Mouse (Mus musculus) spleen, adult 2 months (tissue): Measurements from ENCODE around the gene Nars2. TPM values are rescaled to one million over a fixed set of nuclear protein-coding genes. Genes with fewer than 3 reads are reported as not detected.

Source experiments
- DNase-seq, 2 experiments: peaks; one replicate each; pipeline versions ENCODE4 v3.0.0 to v3.0.0-alpha.2; 2012 to 2021; ENCODE audit warnings: low spot score in 2 of 2, low read depth in 1 of 2
- H3K27ac ChIP-seq: fragments of 200-500 bp; 2 replicates; pipeline ENCODE4 v1.5.1; 2012; ENCODE audit warnings: low read length, inconsistent platforms; ENCODE audit not compliant: insufficient read depth
- H3K27me3 ChIP-seq: fragments of 200-500 bp; 2 replicates; pipeline ENCODE4 v1.6.1; 2012; ENCODE audit warnings: mild to moderate bottlenecking, moderate library complexity, low read length, inconsistent platforms; ENCODE audit not compliant: control insufficient read depth, insufficient read depth
- H3K36me3 ChIP-seq: fragments of 200-500 bp; 2 replicates; pipeline ENCODE4 v1.6.1; 2012; ENCODE audit warnings: mild to moderate bottlenecking, low read length, inconsistent platforms; ENCODE audit not compliant: control insufficient read depth, insufficient read depth
- H3K4me1 ChIP-seq: fragments of 200-500 bp; 2 replicates; pipeline ENCODE4 v1.6.1; 2011; ENCODE audit warnings: inconsistent platforms; ENCODE audit not compliant: control insufficient read depth, insufficient read depth, insufficient read length
- H3K4me3 ChIP-seq: fragments of 200-500 bp; 2 replicates; pipeline ENCODE4 v1.5.1; 2011; ENCODE audit warnings: mild to moderate bottlenecking, inconsistent platforms; ENCODE audit not compliant: insufficient read depth, insufficient read length; ENCODE audit errors: extremely low read depth
- CTCF ChIP-seq: fragments of 200-500 bp; IDR thresholded peaks from 2 replicates; pipeline ENCODE4 v1.5.1; 2011; ENCODE audit warnings: mild to moderate bottlenecking, inconsistent platforms; ENCODE audit not compliant: insufficient read depth, insufficient read length, insufficient replicate concordance; ENCODE audit errors: extremely low read depth
- POLR2A ChIP-seq: fragments of 200-500 bp; IDR thresholded peaks from 2 replicates; pipeline ENCODE4 v1.6.1; 2011; ENCODE audit warnings: low read depth, low read length, inconsistent platforms
- WGBS: fragments of 180-500 bp; shearing (Covaris S2); methylation state at CpG from one replicate; pipeline ENCODE4 v1.1.7; 2018; 5-methylcytosine and 5-hydroxymethylcytosine counted together
- polyA plus RNA-seq: library from polyadenylated mRNA; depleted of rRNA; stranded (reverse); fragments of >200 nt; gene quantifications from 2 replicates; pipeline ENCODE4 v1.2.3, GENCODE M21; 2012

The Nars2 gene
- polyA plus RNA-seq, 1 experiment: 1.6 TPM

DNA sequence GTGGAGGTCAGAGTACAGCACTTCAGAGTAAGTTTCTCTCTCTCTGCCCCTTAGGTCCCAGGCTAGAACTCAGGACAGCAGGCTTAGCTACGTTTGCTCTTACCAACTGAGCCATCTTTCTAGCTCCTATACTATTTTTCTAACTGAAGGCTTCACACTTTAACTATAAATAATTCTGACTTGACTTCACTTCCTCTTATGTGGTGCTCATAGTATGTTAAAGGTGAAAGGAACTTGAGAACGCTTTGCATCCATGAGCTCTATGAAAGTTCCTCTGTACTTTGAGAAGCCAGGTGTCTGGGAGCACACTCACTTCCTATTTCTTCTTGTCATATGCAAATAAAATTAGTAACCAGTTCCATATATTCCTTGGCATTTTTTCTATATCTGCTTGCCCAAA lies 109.7 kb downstream of the Nars2 start:
- 54% methylated on average over 2 of the region's 2 CpGs for WGBS
- no peak for DNase-seq
- no peaks in the 10 kb centered on the region for H3K27me3 ChIP-seq
- H3K27ac ChIP-seq: no peak overlapping the region
- TF ChIP-seq POLR2A (no peak), CTCF (no peak)
- H3K36me3 ChIP-seq: no peaks in the 10 kb centered on the region
- no peak overlapping the region for H3K4me3 ChIP-seq
- H3K4me1 ChIP-seq: no peaks in the 10 kb centered on the region

DNA sequence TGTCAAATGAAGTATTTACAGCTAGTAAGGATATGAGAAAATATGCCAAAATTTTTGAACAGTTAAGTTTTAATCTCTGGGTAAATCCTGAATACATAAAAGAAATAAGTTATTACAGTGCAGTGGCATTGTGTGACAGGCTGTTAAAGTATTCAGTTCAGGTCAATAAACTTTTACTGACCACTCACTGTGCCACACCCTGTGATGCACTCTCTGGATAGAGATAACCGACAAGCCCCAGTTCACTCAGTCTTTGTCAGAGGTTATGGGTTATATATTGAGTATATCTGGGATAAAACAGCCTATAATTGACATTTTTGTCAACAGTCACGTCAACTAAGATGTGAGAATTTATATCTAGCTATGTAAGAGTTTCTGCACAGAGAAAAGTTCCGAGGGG lies 120.2 kb downstream of the Nars2 start:
- Histone ChIP-seq H3K36me3 (no peaks in the 10 kb centered on the region), H3K27me3 (no peaks in the 10 kb centered on the region), H3K4me3 (no peak overlapping the region), H3K27ac (no peak overlapping the region), H3K4me1 (peaks cover 2% of the 10 kb centered on the region; the same call in 1 of the 2 replicates)
- TF ChIP-seq CTCF: no peak
- no peak for TF ChIP-seq POLR2A
- DNase-seq: no peak
- 84% methylated on average over 3 of the region's 3 CpGs for WGBS

DNA sequence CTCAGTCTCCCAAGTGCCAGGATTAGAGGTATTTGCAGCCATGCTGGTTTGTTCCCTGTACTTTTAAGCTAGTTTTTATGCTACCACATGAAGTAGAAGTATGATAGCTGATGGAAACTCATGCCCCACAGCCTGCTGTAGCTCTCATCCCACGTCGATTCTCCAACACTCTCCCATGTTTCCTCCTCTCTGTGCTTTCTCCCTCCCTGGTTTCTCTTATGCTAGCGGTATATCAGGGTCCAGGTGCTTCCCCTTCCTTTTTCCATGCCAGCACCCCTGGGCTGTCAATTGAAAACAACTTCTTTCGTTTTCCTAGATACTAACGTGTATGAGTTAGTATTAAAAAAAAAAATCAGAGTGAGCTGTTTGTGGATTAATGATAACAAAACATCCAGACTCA lies 120.8 kb downstream of the Nars2 start:
- no peak overlapping the region for H3K4me3 ChIP-seq
- H3K4me1 ChIP-seq: peaks cover 2% of the 10 kb centered on the region; the same call in 1 of the 2 replicates
- TF ChIP-seq CTCF (no peak), POLR2A (no peak)
- H3K36me3 ChIP-seq: no peaks in the 10 kb centered on the region
- H3K27me3 ChIP-seq: no peaks in the 10 kb centered on the region
- DNase-seq: no peak
- no peak overlapping the region for H3K27ac ChIP-seq
- WGBS: 26% methylated on average over 5 of the region's 5 CpGs

DNA sequence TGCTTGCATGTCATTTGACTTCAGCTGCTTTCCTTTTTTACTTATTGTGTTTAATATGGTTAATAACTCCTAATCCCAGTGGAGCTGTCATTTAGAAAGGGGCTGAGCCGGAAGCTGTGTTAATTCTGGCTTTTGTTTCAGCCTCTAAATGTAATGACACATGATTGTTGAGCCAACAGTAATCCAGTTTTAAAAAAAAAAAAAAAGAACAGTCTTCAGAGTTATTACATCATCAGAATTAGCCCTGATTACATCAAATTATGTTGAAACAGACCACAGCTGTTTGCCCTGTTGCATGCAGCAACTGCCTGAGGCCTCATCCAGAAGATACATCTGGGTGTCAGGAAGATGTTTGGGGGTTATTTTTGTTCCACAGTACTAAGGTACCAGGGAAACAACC lies 123.7 kb downstream of the Nars2 start:
- TF ChIP-seq POLR2A: no peak
- no peak for TF ChIP-seq CTCF
- H3K36me3 ChIP-seq: no peaks in the 10 kb centered on the region
- no peaks in the 10 kb centered on the region; the same call in 1 of the 2 replicates for H3K4me1 ChIP-seq
- H3K27ac ChIP-seq: no peak overlapping the region
- WGBS: 86% methylated on average over 1 of the region's 1 CpGs
- no peak for DNase-seq
- no peaks in the 10 kb centered on the region for H3K27me3 ChIP-seq
- H3K4me3 ChIP-seq: no peak overlapping the region

DNA sequence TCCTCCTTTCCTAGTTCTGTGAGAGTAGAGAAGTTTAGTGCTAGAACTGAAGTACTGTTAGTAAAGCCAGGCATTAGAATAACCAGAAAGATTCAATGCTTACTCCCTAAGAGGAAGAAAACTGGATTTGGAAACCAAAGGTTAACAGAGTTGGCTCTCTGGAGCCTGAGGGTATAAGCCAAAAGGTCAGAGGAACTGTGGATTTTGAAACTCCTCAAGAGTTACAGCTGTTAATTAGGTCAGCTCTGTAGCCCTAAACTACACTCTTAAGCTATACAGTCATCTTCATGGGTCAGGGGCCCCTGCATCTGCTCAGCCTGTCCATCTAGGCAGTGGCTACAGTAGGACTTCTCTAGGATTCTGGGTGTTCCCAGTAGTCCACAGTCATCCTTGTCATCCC lies 125.7 kb downstream of the Nars2 start:
- TF ChIP-seq CTCF: no peak
- TF ChIP-seq POLR2A: no peak
- Histone ChIP-seq H3K27ac (no peak overlapping the region), H3K36me3 (no peaks in the 10 kb centered on the region), H3K4me3 (no peak overlapping the region), H3K27me3 (peaks cover 4% of the 10 kb centered on the region), H3K4me1 (no peaks in the 10 kb centered on the region; the same call in 1 of the 2 replicates)
- no peak for DNase-seq

DNA sequence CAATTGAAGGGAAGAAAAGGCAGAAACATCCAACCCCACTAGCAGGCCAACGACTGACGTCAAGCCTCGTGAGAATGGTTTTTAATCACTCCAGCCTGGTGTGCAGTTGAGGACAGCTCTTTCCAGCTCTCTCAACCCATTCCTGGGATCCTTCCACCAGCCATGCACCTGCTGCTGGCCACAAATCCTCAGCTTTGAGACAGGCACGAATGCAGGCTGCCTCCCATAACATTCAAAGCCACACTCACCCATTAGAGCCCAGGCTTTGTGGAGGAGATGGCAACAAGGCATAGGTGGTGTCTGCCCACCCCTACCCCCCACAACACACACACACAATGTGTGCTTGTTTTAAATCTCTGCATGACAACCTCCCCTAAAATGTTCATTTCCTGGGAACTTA lies 127.4 kb downstream of the Nars2 start:
- 68% methylated on average over 4 of the region's 4 CpGs for WGBS
- Histone ChIP-seq H3K27ac (no peak overlapping the region), H3K4me3 (no peak overlapping the region), H3K36me3 (no peaks in the 10 kb centered on the region), H3K4me1 (no peaks in the 10 kb centered on the region; the same call in 1 of the 2 replicates), H3K27me3 (peaks cover 6% of the 10 kb centered on the region)
- TF ChIP-seq POLR2A: no peak
- no peak for TF ChIP-seq CTCF
- no peak for DNase-seq

DNA sequence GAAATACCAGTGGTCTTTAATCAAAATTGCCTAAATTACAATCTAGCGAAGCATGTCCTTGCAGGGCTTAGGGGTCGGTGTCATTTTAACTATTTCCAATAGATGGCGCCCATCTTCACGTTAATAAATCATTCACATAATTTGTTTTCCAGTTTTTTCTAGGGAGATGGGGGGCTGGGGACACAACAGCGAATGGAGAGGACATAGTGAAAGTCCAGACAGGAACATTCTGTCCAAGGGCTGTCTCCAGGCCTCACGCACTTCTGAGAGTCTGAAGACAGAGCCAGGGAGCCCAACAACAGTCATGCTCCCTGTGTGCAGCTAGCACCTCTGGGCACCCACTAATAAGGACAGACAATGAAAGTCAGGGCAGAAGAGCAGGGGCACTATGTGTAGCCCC lies 127.8 kb downstream of the Nars2 start:
- no peak for DNase-seq
- Histone ChIP-seq H3K4me3 (no peak overlapping the region), H3K27me3 (peaks cover 6% of the 10 kb centered on the region), H3K36me3 (no peaks in the 10 kb centered on the region), H3K4me1 (no peaks in the 10 kb centered on the region; the same call in 1 of the 2 replicates), H3K27ac (no peak overlapping the region)
- WGBS: 15% methylated on average over 6 of the region's 6 CpGs
- no peak for TF ChIP-seq POLR2A
- no peak for TF ChIP-seq CTCF
